Mouse (Mus musculus): ENCODE measurements around the gene Fcgbp. TPM values are rescaled to one million over a fixed set of nuclear protein-coding genes. Genes with fewer than 3 reads are reported as not detected.
"Not testable (repeated sequence)": the region's sequence is repeated elsewhere in the genome, so short reads cannot be mapped to it uniquely, and the experiment has no call there.

Gene Fcgbp
- total RNA-seq, 2 experiments from 2014 or later = not detected

DNA sequence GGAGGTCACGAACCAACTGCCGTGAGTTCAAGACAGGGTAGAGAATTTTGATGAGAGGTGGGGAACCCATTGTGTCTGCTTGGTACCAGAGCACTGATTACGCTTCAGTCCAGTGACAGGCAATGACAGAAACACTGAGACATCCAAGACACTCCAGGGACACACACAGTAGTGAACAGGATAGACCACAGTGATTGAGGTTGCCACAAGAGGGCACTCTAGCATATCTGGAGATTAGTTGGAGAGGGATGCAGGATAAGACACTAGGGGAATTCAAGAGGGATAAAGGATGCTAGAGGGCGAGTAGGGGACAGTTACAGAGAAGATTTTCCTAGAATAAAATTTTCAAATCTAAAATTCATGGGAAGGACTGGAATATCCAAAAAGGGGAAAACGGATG is 66.6 kb downstream of the Fcgbp start:
- ATAC-seq (replicated peaks; ENCODE audit: low FRiP score, poor library complexity, severe bottlenecking) = no peak

DNA sequence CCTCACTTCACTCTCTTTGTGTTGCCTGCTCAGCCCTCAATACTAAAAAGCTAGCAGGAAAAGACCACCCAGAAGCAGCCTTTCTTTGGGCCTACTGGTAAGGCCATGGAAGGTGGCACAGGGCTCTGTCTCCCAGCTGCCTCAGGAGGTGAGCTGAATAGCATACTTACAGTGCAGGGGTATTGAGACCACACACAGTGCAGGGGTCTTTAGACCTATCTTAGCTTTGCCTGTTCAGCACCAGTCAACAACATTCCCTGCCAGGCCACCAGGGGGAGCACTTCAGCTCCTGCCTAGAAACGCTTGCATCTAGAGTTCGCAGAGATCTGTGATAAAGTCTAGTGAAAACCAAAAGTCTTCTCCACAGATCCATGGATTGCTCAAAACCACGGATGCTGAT is 77.2 kb downstream of the Fcgbp start:
- 0 out of 2 replicates have a peak, but pooled peaks have one; percentile 53 for ATAC-seq (replicated peaks; ENCODE audit: low FRiP score, poor library complexity, severe bottlenecking)

DNA sequence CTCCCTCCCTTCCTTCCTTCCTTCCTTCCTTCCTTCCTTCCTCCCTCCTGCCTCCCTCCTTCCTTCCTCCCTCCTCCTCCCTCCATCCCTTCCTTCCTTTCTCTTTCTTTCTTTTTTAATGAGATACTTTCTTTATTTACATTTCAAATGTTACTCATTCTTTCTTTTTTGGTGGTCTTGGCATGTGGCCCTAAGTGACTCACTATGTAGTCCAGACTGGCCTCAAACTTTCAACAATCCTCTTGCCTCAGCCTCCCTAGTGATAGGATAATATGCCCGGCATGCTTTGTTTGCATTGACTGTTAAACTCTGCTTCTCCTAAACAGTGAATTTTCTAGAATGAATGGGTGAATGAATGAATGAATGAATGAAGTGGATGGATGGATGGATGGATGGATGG is 78.8 kb downstream of the Fcgbp start:
- ATAC-seq (replicated peaks; ENCODE audit: low FRiP score, poor library complexity, severe bottlenecking) = no peak

DNA sequence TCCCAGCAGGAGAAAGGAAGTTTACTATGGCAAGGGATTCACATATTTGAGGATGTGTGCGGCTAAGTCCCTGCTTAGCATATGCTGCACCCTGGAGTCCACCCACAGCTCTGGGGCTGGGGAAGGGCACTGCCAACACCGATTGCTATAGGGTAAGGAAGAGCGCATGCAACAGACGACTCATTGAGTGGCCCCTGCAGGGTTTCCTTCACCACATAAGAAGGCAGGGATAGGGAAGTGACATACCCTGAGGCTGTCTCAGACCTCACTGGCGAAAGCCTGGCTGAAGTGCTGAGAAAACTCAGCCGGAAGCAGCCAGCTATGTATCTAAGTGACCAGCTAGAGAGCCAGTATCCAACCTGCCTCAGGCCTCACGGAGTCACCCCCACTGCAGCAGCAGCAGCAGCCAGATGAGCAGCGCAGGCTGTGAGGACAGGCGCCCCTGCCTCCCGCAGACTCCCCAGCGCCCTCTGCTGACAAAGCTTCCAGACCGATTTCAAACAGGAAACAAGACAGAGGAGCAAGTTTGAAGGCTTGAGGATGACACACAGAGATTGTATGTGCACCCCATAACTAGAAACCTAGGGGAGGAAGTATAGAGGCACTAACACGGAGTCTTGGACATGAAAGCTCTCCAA is 80.7 kb downstream of the Fcgbp start:
- ATAC-seq (replicated peaks; ENCODE audit: low FRiP score, poor library complexity, severe bottlenecking) = no peak

DNA sequence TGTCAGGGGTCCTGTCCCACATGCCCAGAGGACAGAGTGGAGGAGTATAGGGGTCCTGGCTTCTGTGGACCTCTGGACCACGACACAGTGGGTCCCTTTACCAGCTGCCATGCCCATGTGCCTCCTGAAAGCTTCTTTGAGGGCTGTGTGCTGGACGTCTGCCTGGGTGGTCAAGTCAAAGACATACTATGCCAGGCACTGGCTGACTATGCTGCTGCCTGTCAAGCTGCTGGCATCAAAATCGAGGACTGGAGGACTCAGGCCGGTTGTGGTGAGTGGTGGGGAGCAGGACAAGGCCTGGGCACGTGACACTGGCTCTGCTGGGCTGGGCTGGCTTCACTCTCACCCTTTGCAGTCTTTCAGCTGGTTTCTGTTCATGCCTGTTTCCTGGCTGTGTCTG is 82.6 kb downstream of the Fcgbp start:
- ATAC-seq (replicated peaks; ENCODE audit: low FRiP score, poor library complexity, severe bottlenecking) = not testable (repeated sequence)

DNA sequence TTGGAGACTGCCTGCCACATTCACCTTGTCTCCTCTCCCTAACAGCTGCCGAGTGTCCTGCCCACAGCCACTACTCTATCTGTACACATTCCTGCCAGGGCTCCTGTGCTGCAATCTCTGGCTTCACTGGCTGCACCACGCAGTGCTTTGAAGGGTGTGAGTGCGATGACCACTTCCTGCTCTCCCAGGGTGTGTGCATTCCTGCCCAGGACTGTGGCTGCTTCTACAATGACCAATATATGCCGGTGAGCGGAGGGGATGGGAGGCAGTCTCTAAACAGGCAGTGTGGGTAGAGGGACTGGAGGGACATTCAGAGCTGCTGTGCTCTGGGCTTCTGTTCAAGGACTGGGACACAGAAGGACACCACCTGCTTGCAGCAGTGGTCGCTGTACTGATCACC is 88.3 kb downstream of the Fcgbp start:
- ATAC-seq (replicated peaks; ENCODE audit: low FRiP score, poor library complexity, severe bottlenecking) = no peak

DNA sequence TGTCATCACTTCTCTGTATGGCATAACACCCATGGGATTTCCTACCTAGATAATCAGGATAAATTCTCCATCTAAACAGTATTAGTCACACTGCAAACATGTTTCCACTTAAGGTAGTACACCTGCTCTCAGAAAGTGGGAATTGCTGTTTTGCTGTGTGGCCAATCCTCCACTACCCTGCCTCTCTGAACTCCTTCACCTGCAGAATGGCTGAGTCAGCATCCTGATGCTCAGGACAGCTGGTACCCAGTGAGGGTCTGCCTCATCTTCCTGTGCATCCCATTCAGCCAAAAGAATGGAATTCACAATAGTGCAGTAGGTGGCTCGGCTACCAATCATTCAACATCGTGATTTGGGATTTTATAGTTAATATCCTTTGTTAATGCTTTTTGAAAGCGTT is 88.9 kb downstream of the Fcgbp start:
- ATAC-seq (replicated peaks; ENCODE audit: low FRiP score, poor library complexity, severe bottlenecking) = no peak

DNA sequence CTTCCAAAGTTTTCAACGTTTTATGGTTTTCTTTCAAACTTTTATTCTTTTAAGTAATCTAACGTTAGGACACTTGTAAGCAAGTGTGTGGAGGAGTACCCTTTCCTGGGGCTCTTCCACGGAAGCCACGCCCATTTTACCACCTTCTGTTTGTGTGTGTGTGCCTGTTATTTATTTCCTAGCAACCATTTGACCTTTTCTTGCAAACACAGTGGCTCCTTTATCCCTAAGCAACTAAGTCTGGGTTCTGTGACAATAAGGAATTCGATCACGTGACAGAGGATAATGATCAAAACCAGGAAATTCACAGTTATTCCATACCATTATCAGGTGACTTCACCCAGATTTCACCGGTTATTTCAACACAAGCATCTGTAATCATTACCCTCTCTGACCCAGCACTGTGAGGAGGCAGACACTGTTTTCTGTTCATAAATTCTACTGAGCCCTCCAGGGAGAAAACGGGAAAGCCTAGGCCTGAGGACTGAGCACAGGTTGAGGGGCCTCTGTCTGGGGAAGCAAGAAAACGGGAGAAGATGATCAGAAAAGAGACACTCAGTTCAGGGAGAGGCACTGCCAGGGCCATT is 90.2 kb downstream of the Fcgbp start:
- no peak for ATAC-seq (replicated peaks; ENCODE audit: low FRiP score, poor library complexity, severe bottlenecking)

DNA sequence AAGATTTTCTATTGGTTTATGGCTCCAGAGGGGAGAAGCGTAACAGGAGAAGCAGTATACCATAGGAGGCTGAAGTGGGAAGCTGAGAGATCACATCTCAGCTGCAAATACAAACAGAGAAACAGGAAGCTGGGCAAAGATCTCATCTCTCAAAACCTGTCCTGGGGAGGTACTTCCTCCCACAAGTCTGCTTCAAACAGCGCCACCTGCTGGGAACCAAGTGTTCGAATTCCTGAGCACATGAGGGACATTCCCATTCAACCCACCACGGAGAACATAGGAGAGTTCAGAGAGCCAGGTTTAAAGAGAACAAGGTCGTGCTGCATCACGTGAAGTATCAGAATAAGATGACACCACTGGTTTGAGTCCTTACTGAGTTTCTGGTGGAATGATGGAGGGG is 94.4 kb downstream of the Fcgbp start:
- ATAC-seq (replicated peaks; ENCODE audit: low FRiP score, poor library complexity, severe bottlenecking) = no peak

DNA sequence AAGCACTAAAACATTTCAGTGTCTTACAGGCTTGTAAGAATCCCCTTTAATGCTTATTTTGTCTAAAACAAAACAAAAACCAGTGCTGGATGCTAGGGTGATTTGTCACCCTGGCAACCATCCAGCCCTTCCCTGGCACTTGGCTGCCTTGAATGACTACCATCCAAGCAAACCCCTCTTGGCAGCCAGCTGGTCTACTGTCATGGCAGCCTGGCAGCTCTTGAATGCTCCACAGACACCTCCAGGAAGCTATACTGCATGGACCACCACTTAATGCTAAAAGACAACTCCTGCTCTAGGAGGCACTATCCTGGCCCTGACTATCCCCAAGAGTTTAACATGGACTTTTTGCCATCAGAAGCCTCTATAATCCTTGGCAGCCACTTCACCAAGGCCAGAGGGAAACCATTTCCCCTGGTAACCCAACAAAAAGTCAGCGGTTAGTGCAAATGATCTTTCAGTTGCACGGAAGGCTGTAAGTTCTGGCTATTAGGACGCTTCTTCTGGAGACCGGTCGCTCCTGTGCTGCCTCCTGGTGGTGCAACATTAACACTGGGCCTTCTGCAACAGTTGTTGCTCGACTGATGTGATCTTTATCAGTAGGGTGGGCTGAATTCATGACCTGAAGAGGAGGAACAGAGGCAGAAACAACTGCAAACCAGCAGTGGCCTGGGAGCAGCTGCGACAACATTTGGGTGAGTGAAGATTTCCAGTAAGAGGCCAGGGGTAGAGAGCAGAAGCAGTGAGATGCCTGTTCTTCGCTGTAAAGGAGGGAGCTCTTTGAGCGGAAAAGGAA is 97.5 kb downstream of the Fcgbp start:
- ATAC-seq (replicated peaks; ENCODE audit: low FRiP score, poor library complexity, severe bottlenecking) = peak; percentile 84

DNA sequence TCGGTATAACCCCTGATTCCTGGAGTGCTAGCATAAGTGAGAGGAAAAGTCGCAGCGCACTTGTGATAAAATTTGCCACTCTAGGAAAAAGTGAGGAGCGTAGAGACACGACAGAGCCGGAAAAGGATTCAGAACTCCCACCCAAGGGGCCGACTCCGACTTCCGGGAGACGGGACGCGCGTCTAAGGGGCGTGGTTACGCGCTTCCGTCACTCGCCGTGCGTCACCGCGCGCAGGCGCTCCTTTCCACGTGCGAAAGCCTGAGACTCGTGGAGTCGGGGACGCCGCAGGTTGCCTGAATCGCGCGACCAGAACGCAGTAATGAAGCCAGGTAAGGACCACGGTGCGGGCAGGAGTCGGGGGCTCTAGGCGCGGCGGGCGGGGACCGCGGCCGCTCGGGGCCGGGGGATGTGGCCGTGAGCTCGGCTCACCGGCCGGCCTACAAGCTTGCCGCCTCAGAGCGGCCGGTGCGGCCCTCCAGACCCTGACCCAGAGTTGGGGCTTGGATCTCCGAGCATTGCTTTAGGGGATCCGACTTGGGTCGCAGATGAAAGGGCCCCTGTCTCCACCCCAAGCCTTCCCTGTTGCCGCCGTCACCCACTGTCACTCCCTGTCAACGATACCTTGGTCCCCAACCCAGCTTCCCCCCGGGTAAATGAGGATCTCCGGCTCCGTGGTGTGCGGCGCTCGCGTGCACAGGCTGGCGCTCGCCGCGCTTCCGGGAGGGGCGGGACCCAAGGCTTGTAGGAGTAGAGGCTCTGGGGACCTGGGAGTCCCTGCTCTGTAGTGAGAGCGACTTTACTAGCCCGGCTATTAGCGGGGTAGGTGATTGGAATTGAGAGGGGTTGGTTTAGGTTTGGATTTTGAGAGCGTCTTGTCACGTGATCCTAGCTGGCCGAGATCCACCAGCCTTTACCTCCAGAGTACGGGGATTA is 98.7 kb downstream of the Fcgbp start, which contains the start of gene Fbl:
Gene Fbl, plus strand, starts transcription at position 222 of the 934 bp plus-strand sequence.
- peak; percentile 92 for ATAC-seq (replicated peaks; ENCODE audit: low FRiP score, poor library complexity, severe bottlenecking)

Other genes starting within 250 kb of the Fcgbp start
- gene Zfp59, start 232.6 kb upstream of the Fcgbp start, total RNA-seq (2015; ENCODE audit: low replicate concordance) = 0.63 and 1.9 TPM in 2 replicates
- gene Zfp59, start 232.6 kb upstream of the Fcgbp start, total RNA-seq (2017; ENCODE audit: low replicate concordance) = 2.0 and 2.4 TPM in 2 replicates
- gene Zfp607a, start 213.7 kb upstream of the Fcgbp start, total RNA-seq (2015; ENCODE audit: low replicate concordance) = 0.58 and 1.0 TPM in 2 replicates
- 1.1 and 2.6 TPM in 2 replicates for gene Zfp607a, start 213.7 kb upstream of the Fcgbp start, total RNA-seq (2017; ENCODE audit: low replicate concordance)
- gene Zfp974, start 141.8 kb upstream of the Fcgbp start, total RNA-seq (2015; ENCODE audit: low replicate concordance) = 3.3 TPM in 1 of 2 replicates, not detected in the other
- gene Zfp974, start 141.8 kb upstream of the Fcgbp start, total RNA-seq (2017; ENCODE audit: low replicate concordance) = 0.14 TPM in 1 of 2 replicates, not detected in the other
- gene Zfp780b, start 92.1 kb upstream of the Fcgbp start, total RNA-seq (2015; ENCODE audit: low replicate concordance) = 3.1 and 3.8 TPM in 2 replicates
- 3.2 and 3.6 TPM in 2 replicates for gene Zfp780b, start 92.1 kb upstream of the Fcgbp start, total RNA-seq (2017; ENCODE audit: low replicate concordance)
- 0.38 and 2.3 TPM in 2 replicates for gene Zfp850, start 57.1 kb upstream of the Fcgbp start, total RNA-seq (2015; ENCODE audit: low replicate concordance)
- 0.43 and 0.84 TPM in 2 replicates for gene Zfp850, start 57.1 kb upstream of the Fcgbp start, total RNA-seq (2017; ENCODE audit: low replicate concordance)
- 42.7 and 43.7 TPM in 2 replicates for gene Psmc4, start 21.1 kb upstream of the Fcgbp start, total RNA-seq (2015; ENCODE audit: low replicate concordance)
- 36.5 and 39.1 TPM in 2 replicates for gene Psmc4, start 21.1 kb upstream of the Fcgbp start, total RNA-seq (2017; ENCODE audit: low replicate concordance)
- gene 9530053A07Rik, start 58.2 kb downstream of the Fcgbp start, total RNA-seq (2015; ENCODE audit: low replicate concordance) = not detected in 2 replicates
- gene 9530053A07Rik, start 58.2 kb downstream of the Fcgbp start, total RNA-seq (2017; ENCODE audit: low replicate concordance) = 0.28 TPM in 1 of 2 replicates, not detected in the other
- gene Fbl, start 98.5 kb downstream of the Fcgbp start, total RNA-seq (2015; ENCODE audit: low replicate concordance) = 12.5 and 30.1 TPM in 2 replicates
- 22.2 and 30.7 TPM in 2 replicates for gene Fbl, start 98.5 kb downstream of the Fcgbp start, total RNA-seq (2017; ENCODE audit: low replicate concordance)
- 2.1 and 4.6 TPM in 2 replicates for gene Dyrk1b, start 108.2 kb downstream of the Fcgbp start, total RNA-seq (2015; ENCODE audit: low replicate concordance)
- gene Dyrk1b, start 108.2 kb downstream of the Fcgbp start, total RNA-seq (2017; ENCODE audit: low replicate concordance) = 6.4 and 6.6 TPM in 2 replicates
- gene Eid2, start 196.6 kb downstream of the Fcgbp start, total RNA-seq (2015; ENCODE audit: low replicate concordance) = not detected in 2 replicates
- 0.34 and 0.42 TPM in 2 replicates for gene Eid2, start 196.6 kb downstream of the Fcgbp start, total RNA-seq (2017; ENCODE audit: low replicate concordance)
- 0.58 TPM in 1 of 2 replicates, not detected in the other for gene Eid2b, start 206.5 kb downstream of the Fcgbp start, total RNA-seq (2015; ENCODE audit: low replicate concordance)
- 1.7 and 3.0 TPM in 2 replicates for gene Eid2b, start 206.5 kb downstream of the Fcgbp start, total RNA-seq (2017; ENCODE audit: low replicate concordance)
- not detected in 2 replicates for gene Selenov, start 219.9 kb downstream of the Fcgbp start, total RNA-seq (2015; ENCODE audit: low replicate concordance)
- not detected in 2 replicates for gene Selenov, start 219.9 kb downstream of the Fcgbp start, total RNA-seq (2017; ENCODE audit: low replicate concordance)
- gene Dll3, start 231.0 kb downstream of the Fcgbp start, total RNA-seq (2015; ENCODE audit: low replicate concordance) = not detected in 2 replicates
- gene Dll3, start 231.0 kb downstream of the Fcgbp start, total RNA-seq (2017; ENCODE audit: low replicate concordance) = not detected in 2 replicates
- gene Timm50, start 240.8 kb downstream of the Fcgbp start, total RNA-seq (2015; ENCODE audit: low replicate concordance) = 6.3 and 13.2 TPM in 2 replicates
- gene Timm50, start 240.8 kb downstream of the Fcgbp start, total RNA-seq (2017; ENCODE audit: low replicate concordance) = 6.7 and 9.4 TPM in 2 replicates

All from erythroblast, adult 5-6 weeks (primary cell).